Mouse (Mus musculus) retina, postnatal 1 day (tissue): ENCODE measurements at regions not wholly inside any gene's neighbourhood (a gene's known extent, or its start where the extent isn't known, plus 50 kb on each side); places are given as distances from the start of the nearest gene placed in this dataset.
A peak's percentile ranks its signal among the peaks of the same experiment; 100 is the strongest.

Experiments used
- DNase-seq: peaks from one replicate; pipeline ENCODE4 v3.0.0-alpha.2; 2012

DNA sequence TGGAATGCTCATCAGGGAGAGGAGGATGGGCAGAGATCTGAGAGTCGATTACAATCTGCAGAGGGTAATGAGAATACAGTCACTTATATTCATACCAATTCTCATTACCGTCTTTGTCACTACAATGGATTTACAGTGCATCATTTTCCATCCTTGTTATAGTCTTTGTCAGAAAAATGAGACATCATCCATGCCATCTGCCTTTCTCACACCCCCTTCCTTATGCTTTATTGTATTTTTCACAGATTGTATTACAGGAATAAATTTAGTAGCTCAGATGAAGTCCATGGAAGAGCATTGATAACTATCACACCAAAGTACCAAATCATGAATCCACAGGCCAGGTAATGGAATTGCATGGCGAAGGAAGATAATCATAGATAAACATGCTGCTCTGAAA, 779.5 kb downstream of the Cenpc1 start:
- peak; percentile 9 for DNase-seq

- no peak for DNase-seq
Measured at GRCm38 (mm10) chr5:85248453-85248852, 816.9 kb downstream of the Cenpc1 start.

- DNase-seq: peak; percentile 73
Measured at GRCm38 (mm10) chr5:85240380-85240779, 823.2 kb upstream of the Epha5 start.

DNA sequence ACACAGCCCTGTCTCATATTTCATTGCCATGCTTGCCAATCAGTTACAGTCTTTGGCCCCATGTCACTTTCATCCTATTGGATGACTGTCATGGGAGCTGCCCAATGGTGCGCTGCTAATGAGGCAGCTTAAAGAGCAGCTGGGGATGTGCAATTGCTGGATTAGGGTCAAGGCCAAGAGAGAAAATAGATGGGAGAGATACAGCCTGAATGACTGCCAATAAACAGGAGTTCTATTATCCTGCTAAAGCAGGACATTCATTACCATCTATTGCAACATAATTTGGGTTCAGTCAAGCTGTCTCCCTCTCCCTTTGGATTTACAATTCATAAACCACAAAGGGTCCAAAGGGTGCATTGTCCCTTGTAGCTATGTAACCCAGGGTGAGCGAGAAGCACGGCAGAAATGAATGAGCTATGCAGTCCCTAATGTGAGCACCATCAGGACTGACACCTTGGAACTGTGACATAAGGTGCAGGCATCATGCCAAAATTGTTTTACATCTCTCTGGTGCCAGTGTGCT, 822.4 kb upstream of the Epha5 start:
- peak; percentile 95 for DNase-seq
